Comparison of ENCODE assay signal across 14 mouse cellular contexts in genomic region chr11:115821001-115821400, GRCm38 (mm10). TPM values are rescaled to one million over a fixed set of nuclear protein-coding genes. Genes with fewer than 3 reads are reported as not detected.
"Had no signal": no experiment of that assay in that cellular context is flagged by ENCODE, and none has a peak within 500 bp of the region (broad histone marks: within the 10 kb centered on the region; RNA-seq: fewer than 3 reads in every experiment).

No protein-coding gene starts in this region.

- H3K9ac ChIP-seq: limb, embryonic 13.5 days; liver, embryonic 14.5 days; midbrain, embryonic 12.5 days; neural tube, embryonic 13.5 days had no signal

- H3K9me3 ChIP-seq: limb, embryonic 13.5 days; midbrain, embryonic 12.5 days; neural tube, embryonic 13.5 days had no signal

- H3K4me3 ChIP-seq: layer of hippocampus, adult 2 months; limb, embryonic 13.5 days; midbrain, embryonic 12.5 days; neural tube, embryonic 13.5 days had no signal

- H3K4me2 ChIP-seq: limb, embryonic 13.5 days; midbrain, embryonic 12.5 days; neural tube, embryonic 13.5 days had no signal

- DNase-seq: kidney, postnatal 36 days; left cerebral cortex, postnatal 4 days; lung, adult 18-20 months; retina, postnatal 1 day; right cerebral cortex, postnatal 4 days; spleen, adult 18-20 months; thymus, adult 18-20 months; thymus, postnatal 14 days had no signal

- ATAC-seq: midbrain, embryonic 16.5 days had no signal

- H3K27ac ChIP-seq: layer of hippocampus, adult 2 months; limb, embryonic 13.5 days; liver, embryonic 14.5 days; midbrain, embryonic 12.5 days; neural tube, embryonic 13.5 days had no signal

RNA-seq across cellular contexts. Expression of gene Myo15b, which starts 37.2 kb away (rescaled TPM):
- polyA plus RNA-seq: midbrain, embryonic 16.5 days had no signal
